Mouse (Mus musculus): ENCODE data around the gene Cd2. TPM values are rescaled to one million over a fixed set of nuclear protein-coding genes. Genes with fewer than 3 reads are reported as not detected.

Cd2 gene
- polyA plus RNA-seq, 1 experiment from 2014 or later: not detected

DNA sequence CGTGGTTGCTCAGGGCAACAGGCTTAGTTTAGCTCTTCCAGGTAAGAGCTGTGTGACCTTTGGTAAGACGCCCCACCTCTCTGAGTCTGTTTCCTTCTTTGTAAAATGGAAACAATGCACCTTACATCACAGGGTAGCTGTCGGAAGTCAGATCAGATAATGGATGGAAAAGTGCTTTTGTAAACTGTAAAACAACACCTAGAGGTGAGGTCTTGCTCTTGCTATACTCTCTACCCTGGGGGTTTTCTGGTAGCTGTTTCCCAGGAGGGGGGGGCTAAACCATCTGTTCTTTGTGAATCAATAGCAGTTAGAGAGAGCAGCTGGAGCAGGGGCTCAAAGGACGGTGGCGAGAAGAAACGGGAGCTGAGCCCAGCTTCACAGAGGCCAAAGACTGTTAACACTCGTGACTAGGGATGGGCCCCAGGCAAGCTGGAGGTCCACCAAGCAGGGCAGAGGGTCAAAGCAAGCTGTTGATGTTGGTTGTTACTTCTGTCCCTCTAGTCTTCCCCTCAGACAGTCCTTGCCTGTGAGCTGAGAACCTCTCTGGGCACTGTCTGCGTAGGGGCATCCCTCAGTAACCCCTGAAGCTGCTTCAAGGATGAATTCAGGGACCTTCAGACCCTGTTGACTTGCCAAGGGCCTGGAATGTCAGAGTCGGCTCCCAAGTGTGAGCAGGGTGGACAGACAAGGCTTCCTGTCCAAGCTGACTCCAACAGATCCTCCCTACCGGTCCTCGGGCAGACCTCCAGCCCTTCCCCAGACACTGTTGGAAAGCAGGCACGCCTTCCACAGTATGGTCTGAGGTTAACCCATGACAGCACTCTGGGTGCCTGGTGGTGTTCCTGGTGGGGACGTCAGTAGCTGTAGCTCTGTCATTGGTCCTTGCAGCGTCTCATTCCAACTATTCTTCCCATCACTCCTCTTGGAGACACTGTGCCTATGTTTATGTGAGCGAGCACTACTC lies 7.1 kb downstream of the Cd2 start:
- H3K4me1 ChIP-seq: peaks cover 12% of the 10 kb centered on the region
- no peaks in the 10 kb centered on the region for H3K27me3 ChIP-seq
- peak; percentile 44 for ATAC-seq (ENCODE audit: low FRiP score, low read depth)
- H3K4me2 ChIP-seq (replicated peaks): no peak overlapping the region
- H3K9me3 ChIP-seq: no peaks in the 10 kb centered on the region
- 53% methylated on average over 15 of the region's 15 CpGs for WGBS
- H3K9ac ChIP-seq: no peak overlapping the region
- no peak overlapping the region for H3K27ac ChIP-seq
- H3K4me3 ChIP-seq: no peak overlapping the region
- H3K36me3 ChIP-seq: no peaks in the 10 kb centered on the region

DNA sequence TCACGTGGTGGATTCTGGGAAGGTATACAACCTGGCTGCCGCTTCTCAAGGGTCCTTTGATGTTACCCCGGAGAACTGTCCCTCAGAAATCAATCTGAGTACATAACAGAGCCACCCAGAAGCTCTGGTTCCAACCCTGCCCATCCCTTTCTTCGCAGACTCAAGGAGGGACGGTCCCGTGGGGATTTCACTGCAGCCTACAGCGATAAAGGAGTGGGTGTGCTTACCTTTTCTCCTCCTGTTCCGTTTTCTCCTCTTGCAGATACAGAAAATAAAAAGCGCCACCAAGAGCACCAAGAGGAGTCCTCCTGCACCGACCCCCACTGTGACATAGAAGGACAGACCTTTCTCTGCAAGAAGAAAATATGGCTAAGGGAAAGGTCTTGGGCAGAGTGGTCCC lies 8.2 kb downstream of the Cd2 start:
- Histone ChIP-seq H3K4me3 (no peak overlapping the region), H3K27me3 (no peaks in the 10 kb centered on the region), H3K27ac (no peak overlapping the region), H3K4me1 (peaks cover 12% of the 10 kb centered on the region), H3K9me3 (no peaks in the 10 kb centered on the region), H3K36me3 (no peaks in the 10 kb centered on the region), H3K9ac (no peak overlapping the region), H3K4me2 (replicated peaks) (no peak overlapping the region)
- no peak for ATAC-seq (ENCODE audit: low FRiP score, low read depth)
- 78% methylated on average over 10 of the region's 10 CpGs for WGBS

DNA sequence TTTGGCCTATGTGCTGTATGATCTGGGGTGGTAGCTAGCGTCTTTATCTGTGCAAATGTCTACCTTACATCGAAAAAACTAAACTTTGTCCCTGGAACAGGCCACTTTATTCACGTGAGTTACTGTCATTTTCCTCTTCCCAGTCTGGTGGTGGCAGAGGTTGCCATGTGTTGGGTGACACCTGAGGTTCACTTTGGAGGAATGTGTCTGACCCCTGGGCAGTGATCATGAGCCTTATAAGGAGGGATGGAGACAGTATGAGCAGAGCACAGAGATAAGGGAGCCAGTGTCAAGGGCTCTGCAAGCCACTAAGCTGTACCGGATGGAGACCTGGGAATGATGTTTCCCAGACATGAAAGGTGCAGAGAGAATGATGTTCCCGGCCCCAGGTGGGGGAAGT lies 9.3 kb downstream of the Cd2 start:
- Histone ChIP-seq H3K4me2 (replicated peaks) (no peak overlapping the region), H3K36me3 (no peaks in the 10 kb centered on the region), H3K27me3 (no peaks in the 10 kb centered on the region), H3K9ac (no peak overlapping the region), H3K9me3 (no peaks in the 10 kb centered on the region), H3K4me3 (no peak overlapping the region), H3K4me1 (peaks cover 12% of the 10 kb centered on the region), H3K27ac (no peak overlapping the region)
- 83% methylated on average over 5 of the region's 5 CpGs for WGBS
- ATAC-seq (ENCODE audit: low FRiP score, low read depth): no peak

GRCm38 (mm10) chr3:101277830-101278229 lies 9.9 kb downstream of the Cd2 start:
- 77% methylated on average over 4 of the region's 4 CpGs for WGBS
- Histone ChIP-seq H3K4me1 (peaks cover 12% of the 10 kb centered on the region), H3K4me2 (replicated peaks) (no peak overlapping the region), H3K27ac (no peak overlapping the region), H3K9ac (no peak overlapping the region), H3K9me3 (no peaks in the 10 kb centered on the region), H3K4me3 (no peak overlapping the region), H3K27me3 (no peaks in the 10 kb centered on the region), H3K36me3 (no peaks in the 10 kb centered on the region)
- ATAC-seq (ENCODE audit: low FRiP score, low read depth): no peak

- no peaks in the 10 kb centered on the region for H3K27me3 ChIP-seq
- no peak overlapping the region for H3K9ac ChIP-seq
- no peak overlapping the region for H3K4me3 ChIP-seq
- no peaks in the 10 kb centered on the region for H3K36me3 ChIP-seq
- WGBS: 76% methylated on average over 12 of the region's 12 CpGs
- H3K4me1 ChIP-seq: peaks cover 12% of the 10 kb centered on the region
- H3K4me2 ChIP-seq (replicated peaks): no peak overlapping the region
- no peaks in the 10 kb centered on the region for H3K9me3 ChIP-seq
- no peak for ATAC-seq (ENCODE audit: low FRiP score, low read depth)
- H3K27ac ChIP-seq: no peak overlapping the region
These were observed 11.0 kb downstream of the Cd2 start for GRCm38 (mm10) chr3:101276501-101277320.

DNA sequence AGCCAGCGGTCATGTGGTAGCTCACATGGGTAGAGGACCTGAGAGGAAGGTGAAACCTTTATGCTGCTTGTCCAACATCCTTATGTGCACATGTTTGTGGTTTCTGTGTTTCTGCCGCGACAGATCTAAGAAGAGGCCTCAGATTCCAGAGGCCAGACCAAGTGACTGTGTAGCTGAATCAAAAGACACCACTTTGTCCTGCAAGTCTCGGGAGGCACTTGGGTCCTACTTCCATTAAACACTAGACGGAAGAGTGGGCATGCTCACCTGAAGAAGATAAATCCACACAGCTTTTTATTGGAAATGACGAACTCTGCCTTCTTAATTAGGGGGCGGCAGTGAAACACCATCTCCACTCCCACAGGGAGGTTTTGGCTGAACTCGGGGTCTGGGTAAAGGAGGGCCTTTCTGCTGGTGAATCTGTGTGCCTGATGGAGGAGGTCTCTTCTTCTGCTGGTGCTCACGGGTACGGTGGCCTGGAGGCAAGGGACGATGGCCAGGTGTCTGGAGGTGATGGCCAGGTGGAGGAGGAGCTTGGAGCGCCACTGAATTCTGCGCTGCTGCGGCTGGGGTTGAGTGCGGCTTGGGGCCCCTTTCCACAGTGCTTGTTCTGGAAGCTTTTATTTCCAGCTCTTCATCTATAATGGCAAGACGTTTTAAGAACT lies 12.0 kb downstream of the Cd2 start:
- H3K27ac ChIP-seq: no peak overlapping the region
- no peaks in the 10 kb centered on the region for H3K9me3 ChIP-seq
- H3K36me3 ChIP-seq: no peaks in the 10 kb centered on the region
- WGBS: 82% methylated on average over 16 of the region's 16 CpGs
- H3K9ac ChIP-seq: no peak overlapping the region
- ATAC-seq (ENCODE audit: low FRiP score, low read depth): no peak
- H3K27me3 ChIP-seq: no peaks in the 10 kb centered on the region
- H3K4me2 ChIP-seq (replicated peaks): no peak overlapping the region
- H3K4me3 ChIP-seq: no peak overlapping the region
- peaks cover 4% of the 10 kb centered on the region for H3K4me1 ChIP-seq

- Histone ChIP-seq H3K36me3 (no peaks in the 10 kb centered on the region), H3K9me3 (no peaks in the 10 kb centered on the region), H3K4me2 (replicated peaks) (no peak overlapping the region), H3K4me3 (no peak overlapping the region), H3K27me3 (no peaks in the 10 kb centered on the region), H3K9ac (no peak overlapping the region), H3K4me1 (no peaks in the 10 kb centered on the region), H3K27ac (no peak overlapping the region)
- 83% methylated on average over 3 of the region's 3 CpGs for WGBS
- no peak for ATAC-seq (ENCODE audit: low FRiP score, low read depth)
These were observed 12.9 kb downstream of the Cd2 start for GRCm38 (mm10) chr3:101274794-101275193.

- 85% methylated on average over 12 of the region's 12 CpGs for WGBS
- ATAC-seq (ENCODE audit: low FRiP score, low read depth): no peak
These were observed 13.5 kb downstream of the Cd2 start for GRCm38 (mm10) chr3:101274041-101274770.

GRCm38 (mm10) chr3:101272166-101272565 lies 15.6 kb downstream of the Cd2 start:
- Histone ChIP-seq H3K9me3 (no peaks in the 10 kb centered on the region), H3K9ac (no peak overlapping the region), H3K4me2 (replicated peaks) (no peak overlapping the region), H3K27me3 (no peaks in the 10 kb centered on the region), H3K27ac (no peak overlapping the region), H3K4me1 (no peaks in the 10 kb centered on the region), H3K36me3 (no peaks in the 10 kb centered on the region), H3K4me3 (no peak overlapping the region)
- no peak for ATAC-seq (ENCODE audit: low FRiP score, low read depth)
- 57% methylated on average over 1 of the region's 1 CpGs for WGBS

More at GRCm38 (mm10) chr3:101274041-101274770, 13.5 kb downstream of the Cd2 start:
- no peaks in the 10 kb centered on the region for H3K9me3 ChIP-seq
- no peak overlapping the region for H3K4me2 ChIP-seq (replicated peaks)
- H3K4me3 ChIP-seq: no peak overlapping the region
- H3K36me3 ChIP-seq: no peaks in the 10 kb centered on the region
- H3K4me1 ChIP-seq: no peaks in the 10 kb centered on the region
- H3K27me3 ChIP-seq: no peaks in the 10 kb centered on the region
- no peak overlapping the region for H3K9ac ChIP-seq
- no peak overlapping the region for H3K27ac ChIP-seq

DNA sequence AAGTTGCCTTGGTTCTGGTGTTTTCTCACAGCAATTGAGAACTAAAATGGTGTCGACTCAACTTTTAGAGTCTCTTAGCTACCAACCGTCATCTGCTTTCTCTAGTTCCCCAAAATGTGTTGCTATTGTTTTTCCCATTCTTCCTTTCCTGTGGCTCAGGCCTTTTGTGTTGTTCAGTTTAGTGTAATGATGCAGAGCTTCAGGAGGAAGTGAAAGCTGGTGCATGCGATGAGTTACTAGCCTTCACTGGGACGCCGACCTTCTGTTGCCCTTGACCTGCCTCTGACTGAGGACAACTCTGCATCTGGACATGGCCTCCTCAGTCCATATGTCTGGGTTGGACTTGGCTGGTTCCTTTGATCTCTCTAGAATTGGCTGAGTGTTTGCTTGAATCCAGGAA lies 16.9 kb downstream of the Cd2 start:
- H3K9ac ChIP-seq: no peak overlapping the region
- 91% methylated on average over 5 of the region's 5 CpGs for WGBS
- H3K36me3 ChIP-seq: no peaks in the 10 kb centered on the region
- H3K27ac ChIP-seq: no peak overlapping the region
- H3K4me3 ChIP-seq: no peak overlapping the region
- no peaks in the 10 kb centered on the region for H3K27me3 ChIP-seq
- no peak for ATAC-seq (ENCODE audit: low FRiP score, low read depth)
- H3K9me3 ChIP-seq: no peaks in the 10 kb centered on the region
- no peaks in the 10 kb centered on the region for H3K4me1 ChIP-seq
- H3K4me2 ChIP-seq (replicated peaks): no peak overlapping the region

DNA sequence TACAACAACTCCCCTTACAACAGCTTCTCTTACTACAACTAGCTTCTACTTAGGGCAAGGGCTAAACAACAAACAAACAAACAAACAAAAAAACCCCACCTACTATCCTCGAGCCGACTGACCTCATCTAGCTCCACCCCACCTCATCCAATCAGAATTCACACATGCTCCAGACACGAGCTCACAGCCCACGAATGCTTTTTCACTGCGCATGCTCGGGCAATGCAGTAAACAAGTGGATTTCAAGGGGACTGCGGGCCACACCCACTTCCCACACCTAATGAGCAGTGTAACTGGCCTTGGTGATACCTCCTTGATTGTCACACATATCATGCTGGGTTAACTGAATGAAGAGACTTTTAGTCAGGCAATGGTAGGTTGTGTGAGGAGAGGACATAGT lies 19.4 kb downstream of the Cd2 start:
- H3K9ac ChIP-seq: no peak overlapping the region
- no peaks in the 10 kb centered on the region for H3K4me1 ChIP-seq
- H3K36me3 ChIP-seq: no peaks in the 10 kb centered on the region
- no peak for ATAC-seq (ENCODE audit: low FRiP score, low read depth)
- no peaks in the 10 kb centered on the region for H3K9me3 ChIP-seq
- H3K27me3 ChIP-seq: no peaks in the 10 kb centered on the region
- no peak overlapping the region for H3K4me3 ChIP-seq
- H3K4me2 ChIP-seq (replicated peaks): no peak overlapping the region
- H3K27ac ChIP-seq: no peak overlapping the region
- WGBS: 84% methylated on average over 7 of the region's 7 CpGs
